Mouse (Mus musculus): ENCODE measurements around the gene Mpeg1. TPM values are rescaled to one million over a fixed set of nuclear protein-coding genes. Genes with fewer than 3 reads are reported as not detected.
A peak's percentile ranks its signal among the peaks of the same experiment; 100 is the strongest.

Gene Mpeg1
- 2,155 and 2,361 TPM in 2 replicates for polyA plus RNA-seq (2012; ENCODE audit: insufficient read depth, insufficient read length, missing spikeins)

DNA sequence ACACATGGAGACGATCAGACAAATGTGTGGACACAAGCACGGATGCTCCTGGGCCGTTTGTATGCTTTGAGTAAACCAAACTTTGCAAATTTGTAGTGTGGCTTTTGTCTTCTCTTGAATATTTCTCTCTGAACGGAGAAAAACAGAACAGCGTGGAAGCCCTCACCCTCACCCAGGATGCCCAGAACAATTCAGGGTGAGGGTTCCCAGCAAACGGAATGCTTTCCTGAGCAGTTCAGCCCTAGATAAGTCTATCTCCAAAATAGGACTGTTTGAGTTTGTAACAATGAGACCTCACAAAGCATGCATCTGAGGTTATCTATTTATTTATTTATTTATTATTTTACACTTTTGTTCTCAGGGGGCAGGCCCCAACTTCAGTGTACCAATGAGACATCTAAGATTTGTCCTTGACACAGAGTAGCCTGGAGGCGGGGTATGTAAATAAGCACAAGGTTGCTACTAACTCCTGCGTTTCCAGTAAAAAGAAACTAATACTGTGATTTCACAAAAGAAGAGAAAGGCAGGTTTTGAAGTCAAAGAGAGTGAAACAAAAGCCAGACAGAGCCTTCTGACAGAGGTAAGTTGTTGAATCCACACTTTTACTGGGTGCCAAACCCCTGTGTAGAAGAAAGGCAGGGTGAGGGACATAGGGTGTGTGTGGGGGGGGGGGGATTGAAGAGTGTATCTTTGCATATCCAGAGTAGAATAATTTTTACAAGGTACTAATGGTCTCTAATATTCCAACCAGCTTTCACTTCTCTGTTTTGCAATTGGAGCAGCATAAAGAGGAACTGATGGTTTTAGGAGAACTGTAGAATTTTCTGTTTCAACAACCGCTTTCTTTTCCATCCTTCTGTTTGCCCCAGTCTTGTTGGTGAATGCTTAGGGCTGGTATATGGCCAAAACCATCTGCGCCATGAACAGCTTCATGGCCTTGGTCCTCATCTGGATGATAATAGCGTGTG, at the start of gene Mpeg1:
TSS of gene Mpeg1 (plus strand) at position 498 of the 968 bp plus-strand sequence.
- no peak for TF ChIP-seq CTCF (IDR thresholded peaks at IDR 0.05; ENCODE audit: low read depth, low read length)
- TF ChIP-seq POLR2A (IDR thresholded peaks at IDR 0.05; ENCODE audit: borderline replicate concordance, low read depth, low read length): no peak
- peak within 1 kb of the TSS; percentile 100 for H3K27ac ChIP-seq (ENCODE audit: insufficient read depth, low read depth, low read length)
- peak within 1 kb of the TSS; percentile 87 for H3K4me3 ChIP-seq (ENCODE audit: insufficient read depth, low read length)
- peaks cover 22% of the 10 kb centered on the region for H3K4me1 ChIP-seq (ENCODE audit: control insufficient read depth, insufficient read depth, low read length)

DNA sequence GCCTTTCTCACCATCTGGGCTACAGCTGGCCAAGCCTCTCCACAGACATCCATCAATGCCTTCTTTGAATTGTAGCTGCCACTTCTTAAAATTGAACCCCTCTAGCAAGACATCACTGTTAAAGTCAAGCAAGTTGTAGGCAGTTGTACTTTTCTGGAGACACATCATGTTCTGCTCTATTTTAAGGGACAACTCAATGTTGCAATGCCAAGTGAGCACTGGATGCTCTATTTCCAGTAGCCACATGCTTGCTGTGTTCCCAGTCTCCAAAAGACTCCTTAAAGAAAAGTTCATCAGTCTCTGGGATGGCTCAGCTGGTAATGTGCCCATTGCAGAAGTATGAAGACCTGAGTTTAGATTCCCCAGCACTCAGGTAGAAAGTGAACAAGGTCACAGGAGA, 46.8 kb upstream of the Mpeg1 start:
- TF ChIP-seq POLR2A (IDR thresholded peaks at IDR 0.05; ENCODE audit: borderline replicate concordance, low read depth, low read length) (no peak), CTCF (IDR thresholded peaks at IDR 0.05; ENCODE audit: low read depth, low read length) (no peak)
- Histone ChIP-seq H3K4me1 (ENCODE audit: control insufficient read depth, insufficient read depth, low read length) (no peaks in the 10 kb centered on the region), H3K4me3 (ENCODE audit: insufficient read depth, low read length) (no peak overlapping the region), H3K27ac (ENCODE audit: insufficient read depth, low read depth, low read length) (no peak overlapping the region)

DNA sequence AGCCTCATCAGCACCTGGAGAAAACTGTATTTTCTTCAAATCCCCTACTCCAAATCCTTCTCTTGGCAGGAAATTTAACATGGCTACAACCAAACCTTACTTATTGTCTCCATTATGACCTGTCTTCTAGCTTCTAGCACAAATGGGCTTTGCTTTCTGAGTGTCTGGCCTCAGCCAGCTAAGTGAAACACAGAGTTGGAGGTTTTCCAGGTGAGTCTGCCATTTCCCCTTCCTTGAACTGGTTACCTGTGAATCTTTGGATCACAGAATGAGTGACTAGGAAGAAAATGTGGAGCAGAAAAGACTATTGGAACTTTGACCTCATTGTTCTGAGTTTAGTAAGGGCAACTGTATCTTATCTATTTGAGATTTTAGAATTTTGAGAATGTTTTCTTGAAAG, 43.2 kb upstream of the Mpeg1 start, which contains the start of gene Olfr1441:
TSS of gene Olfr1441 (plus strand) at position 73 of the 400 bp plus-strand sequence.
- no peak within 1 kb of the TSS for H3K4me3 ChIP-seq (ENCODE audit: insufficient read depth, low read length)
- H3K4me1 ChIP-seq (ENCODE audit: control insufficient read depth, insufficient read depth, low read length): no peaks in the 10 kb centered on the region
- H3K27ac ChIP-seq (ENCODE audit: insufficient read depth, low read depth, low read length): no peak within 1 kb of the TSS
- TF ChIP-seq CTCF (IDR thresholded peaks at IDR 0.05; ENCODE audit: low read depth, low read length) (no peak), POLR2A (IDR thresholded peaks at IDR 0.05; ENCODE audit: borderline replicate concordance, low read depth, low read length) (no peak)

DNA sequence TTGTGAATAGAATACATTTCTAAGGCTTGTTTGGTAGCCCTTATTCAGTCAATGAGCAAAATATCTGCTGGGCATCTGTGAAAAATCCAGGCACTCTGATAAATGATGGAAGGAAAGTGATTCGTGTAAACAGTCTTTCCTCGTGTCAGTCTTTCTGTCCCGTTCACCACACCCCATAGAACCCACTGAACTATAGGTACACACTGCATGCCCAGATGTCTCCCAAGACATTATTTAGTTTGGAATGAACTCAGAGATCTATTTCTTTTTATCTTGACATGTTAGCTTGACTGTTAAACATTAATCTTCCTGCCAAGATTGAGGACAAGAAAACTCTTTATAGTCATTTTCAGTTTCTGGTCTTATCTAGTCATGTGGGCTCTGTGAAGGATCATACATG, 42.3 kb upstream of the Mpeg1 start:
- Histone ChIP-seq H3K27ac (ENCODE audit: insufficient read depth, low read depth, low read length) (no peak overlapping the region), H3K4me1 (ENCODE audit: control insufficient read depth, insufficient read depth, low read length) (no peaks in the 10 kb centered on the region)

DNA sequence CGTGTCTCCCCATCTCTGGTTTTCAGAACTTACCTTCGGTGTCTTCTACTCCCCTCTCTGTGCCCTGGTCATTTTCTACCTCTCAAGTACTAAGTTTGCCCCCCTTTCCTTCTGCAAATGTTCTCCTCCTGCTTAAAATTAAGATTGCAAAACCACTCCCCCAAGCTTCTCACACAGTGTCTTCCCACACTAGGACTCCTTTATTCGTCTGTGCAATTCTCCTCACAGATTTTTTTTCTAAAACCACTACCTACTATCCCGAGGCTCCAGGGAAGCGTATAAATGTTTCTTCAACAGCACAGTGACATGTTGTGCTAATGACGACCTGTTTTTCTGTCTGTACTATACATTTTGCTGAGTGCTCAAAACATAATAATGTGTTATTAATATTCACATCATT, 40.0 kb upstream of the Mpeg1 start:
- Histone ChIP-seq H3K4me3 (ENCODE audit: insufficient read depth, low read length) (no peak overlapping the region), H3K27ac (ENCODE audit: insufficient read depth, low read depth, low read length) (no peak overlapping the region), H3K4me1 (ENCODE audit: control insufficient read depth, insufficient read depth, low read length) (no peaks in the 10 kb centered on the region)
- TF ChIP-seq CTCF (IDR thresholded peaks at IDR 0.05; ENCODE audit: low read depth, low read length): no peak

More for the DNA sequence above, 42.3 kb upstream of the Mpeg1 start:
- no peak overlapping the region for H3K4me3 ChIP-seq (ENCODE audit: insufficient read depth, low read length)
- TF ChIP-seq POLR2A (IDR thresholded peaks at IDR 0.05; ENCODE audit: borderline replicate concordance, low read depth, low read length) (no peak), CTCF (IDR thresholded peaks at IDR 0.05; ENCODE audit: low read depth, low read length) (no peak)

DNA sequence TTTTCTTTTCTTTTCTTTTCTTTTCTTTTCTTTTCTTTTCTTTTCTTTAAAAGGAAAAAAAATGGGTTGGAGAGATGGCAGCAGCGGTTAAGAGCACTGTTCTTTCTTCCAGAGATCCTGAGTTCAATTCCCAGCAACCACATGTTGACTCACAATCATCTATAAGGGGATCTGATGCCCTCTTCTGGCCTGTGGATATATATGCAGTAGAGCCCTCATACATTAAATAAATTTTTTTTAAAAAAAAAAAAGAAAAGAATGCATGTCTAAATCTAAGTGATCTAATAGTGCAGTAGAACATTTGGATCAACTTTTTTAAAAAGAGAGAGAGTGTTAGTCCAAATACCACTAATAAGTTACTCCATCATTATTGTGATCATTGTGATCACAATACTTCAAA, 38.9 kb upstream of the Mpeg1 start:
- Histone ChIP-seq H3K4me1 (ENCODE audit: control insufficient read depth, insufficient read depth, low read length) (no peaks in the 10 kb centered on the region), H3K4me3 (ENCODE audit: insufficient read depth, low read length) (no peak overlapping the region), H3K27ac (ENCODE audit: insufficient read depth, low read depth, low read length) (no peak overlapping the region)
- TF ChIP-seq POLR2A (IDR thresholded peaks at IDR 0.05; ENCODE audit: borderline replicate concordance, low read depth, low read length) (no peak), CTCF (IDR thresholded peaks at IDR 0.05; ENCODE audit: low read depth, low read length) (no peak)

DNA sequence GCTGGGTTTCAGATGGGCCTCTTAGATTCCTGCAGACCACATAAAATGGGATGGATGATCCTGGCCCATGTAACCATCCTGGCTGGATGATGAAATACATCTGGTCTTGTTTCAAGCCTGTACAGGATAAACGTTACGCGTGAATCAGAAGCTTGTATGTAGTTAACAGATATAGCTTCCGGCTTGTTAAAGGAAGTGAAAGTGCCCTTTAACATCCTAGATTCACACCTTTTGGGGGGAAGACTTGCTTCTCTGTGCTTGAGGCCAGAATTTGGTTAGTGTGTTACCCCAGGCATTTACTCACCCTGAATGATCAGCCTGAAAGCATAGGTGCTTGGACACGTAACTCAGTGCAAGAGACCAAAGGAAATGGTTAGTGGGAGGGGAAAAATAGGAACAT, 33.5 kb upstream of the Mpeg1 start:
- H3K4me1 ChIP-seq (ENCODE audit: control insufficient read depth, insufficient read depth, low read length): peaks cover 13% of the 10 kb centered on the region
- H3K27ac ChIP-seq (ENCODE audit: insufficient read depth, low read depth, low read length): no peak overlapping the region
- H3K4me3 ChIP-seq (ENCODE audit: insufficient read depth, low read length): no peak overlapping the region
- TF ChIP-seq POLR2A (IDR thresholded peaks at IDR 0.05; ENCODE audit: borderline replicate concordance, low read depth, low read length) (no peak), CTCF (IDR thresholded peaks at IDR 0.05; ENCODE audit: low read depth, low read length) (no peak)

DNA sequence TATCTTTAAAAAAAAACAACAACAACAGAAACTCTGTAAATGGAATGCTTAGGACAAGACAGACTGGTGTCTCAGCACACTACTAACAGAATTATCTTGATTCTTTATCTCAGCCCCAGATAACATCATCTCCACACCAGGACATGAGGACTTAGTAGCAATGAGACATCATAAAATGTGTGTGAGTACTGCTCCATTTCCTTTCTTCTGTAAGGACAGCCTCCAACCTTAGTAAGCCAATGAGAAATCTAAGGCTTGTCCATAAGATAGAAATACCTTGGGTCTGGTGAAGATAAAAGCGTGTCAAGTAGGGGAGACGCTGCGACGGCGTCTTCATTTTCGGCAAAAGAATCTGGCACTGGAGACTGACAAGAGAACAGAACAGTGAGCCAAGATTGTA, 33.0 kb upstream of the Mpeg1 start, which contains the start of gene Pfpl:
TSS of gene Pfpl (plus strand) at position 301 of the 400 bp plus-strand sequence.
- Histone ChIP-seq H3K4me3 (ENCODE audit: insufficient read depth, low read length) (no peak within 1 kb of the TSS), H3K27ac (ENCODE audit: insufficient read depth, low read depth, low read length) (no peak within 1 kb of the TSS), H3K4me1 (ENCODE audit: control insufficient read depth, insufficient read depth, low read length) (peaks cover 13% of the 10 kb centered on the region)
- TF ChIP-seq POLR2A (IDR thresholded peaks at IDR 0.05; ENCODE audit: borderline replicate concordance, low read depth, low read length): no peak
- TF ChIP-seq CTCF (IDR thresholded peaks at IDR 0.05; ENCODE audit: low read depth, low read length): no peak

DNA sequence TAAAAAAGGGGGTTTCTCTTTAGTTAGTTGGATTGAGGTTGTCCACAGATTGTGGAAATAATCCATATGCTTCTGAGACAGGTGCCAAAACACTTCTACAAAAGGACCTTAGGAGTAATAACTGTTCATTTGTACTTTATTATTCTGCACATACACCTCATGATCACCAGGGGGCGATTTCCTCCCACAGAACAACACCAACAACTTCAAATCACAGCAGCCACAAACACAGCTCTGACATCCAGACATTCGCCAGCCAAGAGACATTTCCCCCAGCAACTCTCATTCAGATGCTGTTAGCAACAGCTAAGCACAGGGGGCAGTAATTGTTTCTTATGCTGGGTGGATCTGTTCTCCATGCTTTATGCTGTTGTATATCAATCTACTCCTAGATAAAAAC, 27.5 kb upstream of the Mpeg1 start:
- TF ChIP-seq POLR2A (IDR thresholded peaks at IDR 0.05; ENCODE audit: borderline replicate concordance, low read depth, low read length) (no peak), CTCF (IDR thresholded peaks at IDR 0.05; ENCODE audit: low read depth, low read length) (no peak)
- Histone ChIP-seq H3K4me3 (ENCODE audit: insufficient read depth, low read length) (no peak overlapping the region), H3K4me1 (ENCODE audit: control insufficient read depth, insufficient read depth, low read length) (peaks cover 41% of the 10 kb centered on the region), H3K27ac (ENCODE audit: insufficient read depth, low read depth, low read length) (peak overlapping the region; percentile 98)

DNA sequence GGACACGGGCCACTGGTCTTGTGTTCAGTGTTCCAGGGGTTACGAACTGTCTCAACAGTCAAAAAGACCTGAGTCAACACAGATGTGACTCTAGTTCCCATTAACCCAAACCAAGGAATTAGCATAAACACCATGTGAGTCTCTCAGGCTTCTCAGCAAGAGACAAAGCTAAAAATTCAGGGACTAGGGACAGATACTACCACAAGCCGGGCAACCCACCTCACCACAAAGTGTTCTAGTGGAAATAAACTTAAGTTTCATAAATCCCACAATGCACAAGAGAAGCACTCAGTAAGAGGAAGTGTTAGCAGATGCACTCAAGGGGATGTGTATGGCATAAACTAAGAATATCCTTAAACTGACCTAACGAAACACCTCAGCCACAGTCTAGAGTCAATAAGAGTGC, 25.6 kb upstream of the Mpeg1 start:
- TF ChIP-seq POLR2A (IDR thresholded peaks at IDR 0.05; ENCODE audit: borderline replicate concordance, low read depth, low read length) (no peak), CTCF (IDR thresholded peaks at IDR 0.05; ENCODE audit: low read depth, low read length) (no peak)
- H3K27ac ChIP-seq (ENCODE audit: insufficient read depth, low read depth, low read length): peak overlapping the region; percentile 98
- peaks cover 49% of the 10 kb centered on the region for H3K4me1 ChIP-seq (ENCODE audit: control insufficient read depth, insufficient read depth, low read length)
- no peak overlapping the region for H3K4me3 ChIP-seq (ENCODE audit: insufficient read depth, low read length)
